Comparison of ENCODE assay signal across 8 mouse cellular contexts in genomic region chr1:56970740-56971141, GRCm38 (mm10). TPM values are rescaled to one million over a fixed set of nuclear protein-coding genes. Genes with fewer than 3 reads are reported as not detected.
A peak's percentile ranks its signal among the peaks of the same experiment; 100 is the strongest.
DNase-seq lines count a peak whose midpoint lies in the region; ATAC-seq and TF ChIP-seq lines count a peak whose summit lies in the region.

No protein-coding gene starts in this region.

- no peak for TF ChIP-seq CTCF in ES-Bruce4 (IDR thresholded peaks at IDR 0.05; ENCODE audit: low read depth, low read length)

- H3K4me1 ChIP-seq in ES-Bruce4 (ENCODE audit: control insufficient read depth, insufficient read depth, low read length), result peaks cover 2% of the 10 kb centered on the region
- H3K4me1 ChIP-seq in forebrain, embryonic 16.5 days (replicated peaks; ENCODE audit: control insufficient read depth, insufficient read depth, low read length), result peaks cover 29% of the 10 kb centered on the region
- H3K4me1 ChIP-seq in limb, embryonic 14.5 days (ENCODE audit: control insufficient read depth, insufficient read depth, low read length), result 0 out of 2 replicates have a peak, but pooled peaks cover 15% of the 10 kb centered on the region
- peaks cover 41% of the 10 kb centered on the region for H3K4me1 ChIP-seq in neural tube, embryonic 15.5 days

- peak; percentile 24; the same call in 1 of the 2 replicates for ATAC-seq in frontal cortex, adult (ENCODE audit: low TSS enrichment)
- no peak for ATAC-seq in forebrain, embryonic 16.5 days
- ATAC-seq in limb, embryonic 14.5 days (ENCODE audit: low FRiP score, low read depth), result no peak
- no peak for ATAC-seq in neural tube, embryonic 15.5 days (ENCODE audit: low FRiP score)

- no peaks in the 10 kb centered on the region for H3K9me3 ChIP-seq in ES-Bruce4 (replicated peaks; ENCODE audit: control insufficient read depth, insufficient read depth, low read length, poor library complexity, severe bottlenecking)
- no peaks in the 10 kb centered on the region for H3K9me3 ChIP-seq in forebrain, embryonic 16.5 days (ENCODE audit: control insufficient read depth, low read length)
- H3K9me3 ChIP-seq in limb, embryonic 14.5 days (ENCODE audit: control insufficient read depth, low read length), result no peaks in the 10 kb centered on the region
- H3K9me3 ChIP-seq in neural tube, embryonic 15.5 days (replicated peaks), result no peaks in the 10 kb centered on the region

- peak overlapping the region; percentile 73; the same call in 1 of the 2 replicates for H3K9ac ChIP-seq in ES-Bruce4 (ENCODE audit: low read depth, poor library complexity, severe bottlenecking)
- H3K9ac ChIP-seq in forebrain, embryonic 16.5 days (replicated peaks; ENCODE audit: low read depth, low read length), result peak overlapping the region; percentile 92
- H3K9ac ChIP-seq in limb, embryonic 14.5 days (ENCODE audit: low read depth, low read length, severe bottlenecking), result peak overlapping the region; percentile 81; the same call in 1 of the 2 replicates
- H3K9ac ChIP-seq in neural tube, embryonic 15.5 days (replicated peaks), result no peak overlapping the region

- no peak for DNase-seq in frontal cortex, postnatal 10 days (ENCODE audit: low spot score in 2 of 2)
- no peak for DNase-seq in limb, embryonic 14.5 days (ENCODE audit: low spot score)
- DNase-seq in layer of hippocampus, adult 9-10 months (ENCODE audit: low spot score), result no peak
- no peak for DNase-seq in thymus, postnatal 14 days

- WGBS in forebrain, embryonic 16.5 days, result under 1% methylated on average over 27 of the region's 27 CpGs
- WGBS in limb, embryonic 14.5 days, result under 1% methylated on average over 27 of the region's 27 CpGs
- under 1% methylated on average over 27 of the region's 27 CpGs for WGBS in neural tube, embryonic 15.5 days

- TF ChIP-seq POLR2A in ES-Bruce4 (IDR thresholded peaks at IDR 0.05; ENCODE audit: insufficient read depth, low read length), result no peak
- no peak for TF ChIP-seq POLR2A in limb, embryonic 14.5 days (IDR thresholded peaks at IDR 0.05; ENCODE audit: borderline replicate concordance, extremely low read depth, insufficient read depth, insufficient read length)

- H3K36me3 ChIP-seq in ES-Bruce4 (ENCODE audit: control insufficient read depth, insufficient read depth, low read length, poor library complexity, severe bottlenecking), result no peaks in the 10 kb centered on the region
- H3K36me3 ChIP-seq in forebrain, embryonic 16.5 days (ENCODE audit: control insufficient read depth, insufficient read depth), result no peaks in the 10 kb centered on the region
- H3K36me3 ChIP-seq in limb, embryonic 14.5 days (ENCODE audit: control insufficient read depth, insufficient read depth, low read length), result no peaks in the 10 kb centered on the region
- H3K36me3 ChIP-seq in neural tube, embryonic 15.5 days, result no peaks in the 10 kb centered on the region

- TF ChIP-seq EP300 in ES-Bruce4 (IDR thresholded peaks at IDR 0.05; ENCODE audit: insufficient read depth, low read depth, low read length), result no peak

- H3K4me2 ChIP-seq in forebrain, embryonic 16.5 days (ENCODE audit: low read length), result peak overlapping the region; percentile 97
- H3K4me2 ChIP-seq in limb, embryonic 14.5 days (replicated peaks; ENCODE audit: low read depth, low read length, severe bottlenecking), result peak overlapping the region; percentile 98
- peak overlapping the region; percentile 100 for H3K4me2 ChIP-seq in neural tube, embryonic 15.5 days

- H3K27me3 ChIP-seq in ES-Bruce4 (ENCODE audit: control insufficient read depth, insufficient read depth, low read length, poor library complexity, severe bottlenecking), result peaks cover 18% of the 10 kb centered on the region
- H3K27me3 ChIP-seq in forebrain, embryonic 16.5 days (replicated peaks; ENCODE audit: control insufficient read depth, insufficient read depth, low read length), result peaks cover 4% of the 10 kb centered on the region
- peaks cover 45% of the 10 kb centered on the region for H3K27me3 ChIP-seq in limb, embryonic 14.5 days (ENCODE audit: control insufficient read depth, insufficient read depth, low read length)
- H3K27me3 ChIP-seq in neural tube, embryonic 15.5 days (replicated peaks), result peaks cover 52% of the 10 kb centered on the region

- peak overlapping the region; percentile 45 for H3K4me3 ChIP-seq in ES-Bruce4 (ENCODE audit: low read depth, low read length)
- peak overlapping the region; percentile 77 for H3K4me3 ChIP-seq in forebrain, embryonic 16.5 days (replicated peaks; ENCODE audit: low read length)
- H3K4me3 ChIP-seq in limb, embryonic 14.5 days (replicated peaks; ENCODE audit: low read length), result peak overlapping the region; percentile 74
- peak overlapping the region; percentile 58 for H3K4me3 ChIP-seq in neural tube, embryonic 15.5 days (replicated peaks)

- H3K27ac ChIP-seq in ES-Bruce4 (ENCODE audit: insufficient read depth, low read length), result no peak overlapping the region
- peak overlapping the region; percentile 97 for H3K27ac ChIP-seq in forebrain, embryonic 16.5 days (ENCODE audit: low read length)
- no peak overlapping the region for H3K27ac ChIP-seq in limb, embryonic 14.5 days (replicated peaks; ENCODE audit: low read depth, low read length)
- no peak overlapping the region for H3K27ac ChIP-seq in neural tube, embryonic 15.5 days (replicated peaks)

RNA-seq across cellular contexts. Expression of gene Satb2, which starts 7.7 kb away (rescaled TPM):
- 5.2 and 5.5 TPM in 2 replicates for polyA plus RNA-seq in ES-Bruce4 (2011; ENCODE audit: insufficient read depth, insufficient read length, low read depth, missing spikeins)
- polyA plus RNA-seq in forebrain, embryonic 16.5 days (2015; fragmentation: Nextera tagmentation; extraction: Ambion mirVana), result 74.5 and 109 TPM in 2 replicates
- polyA plus RNA-seq in limb, embryonic 14.5 days (2012; rRNA removed), result 4.9 and 5.3 TPM in 2 replicates
- 5.0 and 5.3 TPM in 2 replicates for polyA plus RNA-seq in limb, embryonic 14.5 days (2014; fragmentation: Nextera tagmentation; extraction: Ambion mirVana)
- polyA plus RNA-seq in neural tube, embryonic 15.5 days (2015; fragmentation: Nextera tagmentation; extraction: Ambion mirVana), result 1.2 and 1.7 TPM in 2 replicates

Comparison
In these comparisons a context has a peak if more than half of its experiments do, and no peak if none do; other contexts are left out.
1. RNA of gene Satb2, which starts 7.7 kb away (polyA plus RNA-seq): 74.5 to 109 TPM in forebrain, embryonic 16.5 days; 5.2 to 5.5 TPM in ES-Bruce4, 4.9 to 5.3 TPM in limb, embryonic 14.5 days and 1.2 to 1.7 TPM in neural tube, embryonic 15.5 days; every median in the first group is over 10 times any median in the second.
2. Peak in every context shown above with its lines, with median percentiles within 50 percentile points of each other: H3K4me3 ChIP-seq and H3K4me2 ChIP-seq.